Mouse (Mus musculus) kidney, postnatal 25 days (tissue): ENCODE measurements around the gene Ern2.

Source experiments
- DNase-seq, 2 experiments: peaks; one replicate each; pipeline ENCODE4 v3.0.0; 2021; ENCODE audit warnings: mixed read lengths in 2 of 2

The Ern2 gene

DNA sequence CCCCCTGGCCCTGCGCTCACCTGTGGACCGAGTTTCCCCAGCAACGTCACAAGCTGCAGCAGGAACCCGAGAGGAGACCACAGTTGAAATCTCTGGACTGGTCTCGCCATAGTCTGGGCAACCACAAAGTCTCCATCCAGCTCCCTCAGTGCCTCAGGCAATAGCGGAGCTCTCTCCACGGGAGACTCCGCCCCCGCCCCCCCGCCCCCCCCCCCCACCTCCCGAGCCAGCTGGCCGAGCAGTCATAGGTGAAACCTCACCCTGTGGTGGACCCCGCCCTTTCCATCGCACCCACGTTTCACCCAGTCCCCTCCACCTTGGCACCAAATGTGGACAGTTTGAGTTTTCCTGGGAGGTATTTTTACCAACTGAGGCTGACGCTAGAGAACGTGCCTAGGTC, at the start of gene Ern2:
Gene Ern2, minus strand, starts transcription at position 165 of the 400 bp plus-strand sequence.
- no peak for DNase-seq

DNA sequence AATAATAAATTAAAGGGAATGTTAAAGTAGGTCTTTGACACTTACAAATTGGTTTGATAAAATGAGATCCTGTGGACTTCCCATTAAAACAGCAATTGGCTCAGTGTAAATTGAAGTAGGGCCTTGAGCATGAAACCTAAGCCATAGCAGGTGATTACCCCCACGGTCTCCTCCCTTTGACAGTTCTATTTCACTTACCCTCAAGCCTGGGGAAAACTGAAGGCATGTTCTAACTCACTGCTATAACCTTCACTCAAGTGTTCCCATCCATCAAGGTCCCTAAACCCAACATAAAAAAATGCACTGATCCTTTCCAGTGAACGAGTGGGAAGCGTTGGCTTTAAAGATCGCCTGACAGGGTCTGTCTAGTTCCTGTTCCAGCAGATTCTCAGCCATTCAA, 44.9 kb upstream of the Ern2 start:
- DNase-seq, result no peak

DNA sequence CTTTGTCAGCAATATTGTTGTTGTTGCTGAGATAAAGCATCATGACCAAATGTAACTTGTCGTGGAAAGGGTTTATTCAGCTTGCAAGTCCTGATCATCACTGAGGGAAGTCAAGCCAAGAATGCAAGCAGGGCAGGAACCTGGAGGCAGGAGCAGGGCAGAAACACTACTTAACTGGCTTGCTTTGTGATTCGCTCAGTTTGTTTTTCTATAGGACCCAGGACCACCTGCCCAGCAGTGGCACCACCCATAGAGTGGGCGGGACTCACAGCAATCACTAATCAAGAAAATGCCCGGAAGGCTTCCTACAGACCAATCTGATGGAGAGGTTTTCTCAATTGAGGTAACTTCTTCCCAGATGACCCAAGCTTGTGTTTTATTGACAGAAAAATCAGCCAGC, 43.9 kb upstream of the Ern2 start:
- DNase-seq, result no peak

DNA sequence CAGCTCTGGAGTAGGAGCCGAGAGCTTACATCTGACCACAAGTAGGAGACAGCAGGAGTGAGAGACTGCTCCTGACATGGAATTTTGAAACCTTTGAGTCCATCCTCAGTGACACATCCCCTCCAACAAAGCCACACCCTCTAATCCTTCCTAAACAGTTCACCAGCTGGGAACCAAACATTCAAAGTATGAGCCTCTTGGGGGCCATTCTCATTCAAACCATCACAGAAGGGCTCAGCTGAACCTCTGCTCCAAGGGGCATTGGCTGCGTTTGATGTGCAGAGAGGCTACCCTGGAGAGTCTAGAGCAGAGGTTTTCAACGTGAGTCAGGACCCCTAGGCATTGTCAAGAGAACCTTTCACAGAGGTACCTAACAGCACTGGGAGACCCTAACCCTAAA, 43.3 kb upstream of the Ern2 start:
- no peak for DNase-seq

DNA sequence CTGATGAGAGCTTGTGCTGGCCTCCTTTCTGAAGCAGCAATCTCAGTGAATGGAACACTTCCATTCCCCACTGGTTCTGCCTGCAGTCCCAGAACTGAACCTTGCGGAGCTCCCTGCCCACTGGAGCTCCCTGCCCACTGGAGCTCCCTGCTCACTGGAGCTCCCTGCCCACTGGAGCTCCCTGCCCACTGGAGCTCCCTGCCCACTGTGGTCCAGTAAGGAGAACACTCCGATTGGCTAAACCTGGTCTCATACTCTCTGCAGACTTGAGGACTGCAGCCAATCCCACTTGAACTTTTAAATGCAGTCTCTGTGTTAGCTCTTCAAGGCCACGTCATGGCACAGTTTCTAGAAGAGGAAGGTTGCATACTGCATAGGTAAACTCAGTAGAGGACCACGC, 40.7 kb upstream of the Ern2 start:
- no peak for DNase-seq

DNA sequence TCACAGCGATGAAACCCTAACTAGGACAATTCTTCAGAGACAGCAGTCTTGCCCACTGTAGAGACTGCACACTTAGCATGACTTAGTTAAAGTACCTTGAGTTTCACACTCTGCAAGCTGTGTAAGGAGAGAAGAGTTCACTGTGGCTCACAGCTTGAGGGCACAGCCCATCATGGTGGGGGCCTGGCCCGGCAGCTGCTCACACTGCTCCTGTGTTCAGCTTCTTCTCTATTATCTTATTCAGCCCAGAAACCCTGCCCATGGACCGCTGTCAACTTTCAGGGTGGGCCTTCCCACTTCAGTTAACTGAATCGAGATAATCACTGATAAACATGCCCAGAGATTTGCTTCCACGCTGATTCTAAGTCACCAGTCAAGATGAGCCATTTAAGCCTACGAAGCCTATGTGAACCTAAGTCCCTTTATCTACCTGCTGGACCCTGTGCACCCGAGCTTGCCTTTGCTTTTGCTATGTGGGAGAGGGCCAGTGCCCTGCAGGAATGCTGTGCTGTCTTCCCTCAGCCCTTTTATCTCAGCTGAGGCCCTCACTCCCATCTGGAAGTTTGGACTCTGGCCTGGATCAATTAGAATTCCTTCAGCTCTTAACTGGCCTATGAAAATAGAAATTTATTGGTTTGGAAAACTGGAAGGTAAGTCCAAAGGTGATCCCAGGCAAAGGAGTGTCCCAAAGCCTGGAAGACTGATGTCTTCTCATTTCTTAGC, 40.2 kb upstream of the Ern2 start:
- no peak for DNase-seq

DNA sequence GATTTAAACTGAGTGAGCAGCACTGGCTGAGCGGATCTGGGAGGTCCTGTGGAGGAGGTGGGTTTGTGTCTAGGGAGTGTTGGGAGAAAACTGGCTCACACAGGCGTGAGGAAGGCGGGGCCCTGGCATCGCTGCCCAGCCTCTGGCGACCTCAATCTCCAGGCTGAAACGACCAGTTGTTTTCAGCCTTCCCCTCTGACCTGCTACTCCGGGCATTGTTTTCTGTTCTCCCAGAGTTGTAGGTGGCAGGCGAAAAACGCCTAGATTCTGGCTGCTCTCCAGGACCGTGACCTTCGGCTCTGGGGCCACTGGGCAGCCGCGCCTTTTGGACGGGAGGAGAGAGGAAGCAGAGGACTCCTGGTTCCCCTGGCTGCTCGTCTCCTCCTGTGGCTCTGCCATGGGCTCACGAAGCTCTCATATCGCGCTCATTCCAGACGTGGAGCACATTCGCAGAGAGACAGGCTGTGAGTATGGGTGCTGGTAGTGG, 33.4 kb upstream of the Ern2 start, which contains the start of gene Chp2:
Gene Chp2, plus strand, starts transcription at position 182 of the 487 bp plus-strand sequence.
- DNase-seq, result peak; percentile 41 to 49

DNA sequence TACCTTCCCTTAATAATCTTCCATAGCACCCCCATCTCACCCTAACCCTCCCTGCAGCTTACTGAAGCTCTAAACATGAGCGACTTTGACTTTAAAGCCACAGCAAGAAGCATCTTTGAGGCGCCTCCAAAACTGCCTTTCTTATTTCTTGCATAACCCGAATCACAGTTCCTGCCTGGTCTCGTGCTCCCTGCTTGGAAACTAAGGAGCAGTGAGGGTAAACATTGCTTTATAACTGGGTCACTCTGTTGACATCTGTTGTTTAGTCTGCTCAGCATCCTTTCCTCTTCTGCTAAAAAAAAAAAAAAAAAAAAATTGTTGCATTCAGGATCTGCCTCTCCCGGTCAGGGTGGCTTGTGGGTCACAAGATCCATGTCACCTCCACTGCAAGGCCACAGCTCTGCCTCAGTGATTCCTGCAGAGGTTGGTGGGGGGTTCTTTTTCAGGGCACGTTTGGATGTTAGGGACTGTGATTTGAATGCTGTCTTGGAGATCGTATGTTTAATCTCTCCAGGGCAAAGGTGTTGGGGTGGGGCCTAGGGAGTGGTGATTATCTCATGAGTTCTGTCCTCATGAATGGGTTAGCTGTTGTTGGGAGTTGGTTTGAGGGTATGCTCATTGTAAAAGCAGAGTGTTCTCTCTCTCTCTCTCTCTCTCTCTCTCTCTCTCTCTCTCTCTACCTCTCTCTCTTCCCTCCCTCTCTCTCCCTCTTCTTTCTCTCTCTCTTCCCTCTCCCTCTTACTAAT, 22.4 kb upstream of the Ern2 start:
- DNase-seq, result no peak

DNA sequence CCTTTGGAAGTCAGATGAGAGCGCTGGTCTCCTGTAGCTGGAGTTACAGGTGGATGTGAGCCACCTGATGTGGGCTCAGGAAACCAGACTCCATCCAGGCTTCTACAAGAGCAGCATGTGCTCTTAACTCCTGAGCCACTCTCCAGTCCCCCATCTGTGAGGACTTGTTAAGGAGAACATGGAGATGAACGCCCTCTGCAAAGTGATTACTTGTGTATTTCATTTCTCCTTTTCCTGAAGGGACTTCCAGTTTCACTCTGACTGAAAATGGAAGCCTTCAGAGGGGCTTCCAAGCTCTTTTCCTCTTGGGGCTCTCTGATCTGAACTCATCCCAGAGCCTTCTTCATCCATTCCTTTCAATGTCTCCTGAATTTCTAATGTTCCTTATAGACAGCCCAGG, 20.1 kb upstream of the Ern2 start:
- DNase-seq, result no peak

DNA sequence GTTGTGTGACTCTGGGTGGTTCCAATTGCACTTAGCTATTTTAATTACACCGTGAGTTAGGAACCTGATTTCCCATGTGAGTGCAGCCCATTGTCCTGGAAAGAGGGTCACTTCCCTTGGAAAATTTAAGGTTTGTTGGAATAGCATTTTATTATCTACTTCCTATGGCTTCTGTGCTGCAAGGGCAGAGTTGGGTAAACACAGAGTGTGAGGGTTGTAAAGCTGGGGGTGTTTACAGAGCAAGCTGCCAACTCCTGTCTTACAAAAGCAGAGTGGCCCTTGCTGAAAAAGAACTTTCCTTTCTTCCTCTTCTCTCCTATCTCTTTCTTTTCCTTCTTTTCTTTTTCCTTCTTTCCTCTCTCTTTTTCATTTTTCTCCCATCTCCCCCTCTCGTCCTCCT, 17.9 kb upstream of the Ern2 start:
- no peak for DNase-seq

DNA sequence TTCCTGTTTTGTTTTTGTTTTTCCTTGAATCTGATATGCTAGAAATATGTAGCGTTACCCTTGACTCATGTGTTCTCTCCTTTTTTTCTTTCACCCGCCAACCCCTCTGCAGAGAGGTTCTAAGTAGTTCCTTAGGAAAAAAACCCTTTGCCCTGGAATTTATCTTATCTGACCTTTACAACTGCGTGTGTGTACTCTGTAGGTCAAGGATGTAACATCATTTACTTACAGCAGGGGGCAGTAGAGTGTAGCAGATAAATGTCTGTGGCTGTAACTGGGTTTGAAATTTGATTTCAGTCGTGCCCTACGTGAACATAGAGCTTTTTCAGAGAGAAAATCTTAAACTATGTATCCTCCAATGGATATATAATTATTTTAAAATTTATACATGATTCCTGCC, 13.3 kb upstream of the Ern2 start:
- peak in 1 of 2 experiments; percentile 20 for DNase-seq

DNA sequence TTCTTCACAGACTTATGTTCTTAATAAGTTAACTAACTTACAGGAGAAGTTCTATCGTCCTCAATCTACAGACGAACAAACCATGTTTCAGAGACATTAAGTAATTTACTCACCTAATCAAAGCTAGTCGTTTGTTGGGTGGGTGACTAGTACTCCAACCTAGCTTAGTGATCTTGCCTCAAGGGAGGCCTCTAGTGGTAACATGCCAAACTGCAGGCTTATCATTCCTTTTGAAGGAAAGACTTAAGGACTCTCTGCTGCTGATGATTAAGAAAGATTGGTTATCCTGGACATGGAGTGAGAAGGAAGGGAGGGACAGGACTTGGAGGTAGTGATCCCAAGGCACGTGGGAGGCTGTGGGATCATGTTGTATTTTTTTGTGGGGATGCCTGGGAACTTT, 11.3 kb upstream of the Ern2 start:
- DNase-seq, result peak in 1 of 2 experiments; percentile 83

DNA sequence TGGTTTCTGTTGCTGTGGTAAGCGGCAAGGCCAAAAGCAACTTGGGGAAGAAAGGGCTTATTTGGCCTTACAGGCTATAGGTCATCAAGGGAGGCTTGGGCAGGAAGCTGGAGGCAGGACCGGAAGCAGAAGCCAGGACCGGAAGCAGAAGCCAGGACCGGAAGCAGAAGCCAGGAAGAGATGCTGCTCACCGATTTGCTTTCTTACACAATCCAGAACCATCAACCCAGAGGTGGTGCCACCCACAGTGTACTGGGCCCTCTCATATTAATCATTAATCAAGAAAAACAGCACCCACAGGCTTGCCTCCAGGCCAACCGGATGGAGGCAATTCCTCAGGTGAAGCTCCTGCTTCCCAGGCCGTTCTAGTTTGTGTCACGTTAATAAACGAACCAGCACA, 10.8 kb upstream of the Ern2 start:
- DNase-seq, result peak; percentile 9 to 56

DNA sequence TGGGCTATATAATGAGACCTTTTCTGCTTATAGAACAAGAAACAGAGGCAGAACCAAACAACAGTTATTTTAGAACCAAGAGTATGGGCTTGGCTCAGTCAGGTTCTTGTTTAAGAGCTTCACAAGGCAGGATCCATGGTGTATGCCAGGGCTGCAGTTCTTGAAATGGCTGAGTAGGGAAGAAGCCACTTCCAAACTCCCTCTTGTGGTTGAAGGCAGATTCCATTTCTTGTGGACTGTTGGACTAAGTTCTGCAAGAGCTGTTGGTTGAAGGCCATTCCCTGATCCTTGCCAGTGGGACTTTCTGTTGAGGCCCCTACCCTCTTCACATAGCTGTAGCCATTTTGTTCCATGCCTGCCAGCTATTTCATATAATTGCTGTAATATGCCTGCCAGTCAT, 7.9 kb upstream of the Ern2 start:
- no peak for DNase-seq

DNA sequence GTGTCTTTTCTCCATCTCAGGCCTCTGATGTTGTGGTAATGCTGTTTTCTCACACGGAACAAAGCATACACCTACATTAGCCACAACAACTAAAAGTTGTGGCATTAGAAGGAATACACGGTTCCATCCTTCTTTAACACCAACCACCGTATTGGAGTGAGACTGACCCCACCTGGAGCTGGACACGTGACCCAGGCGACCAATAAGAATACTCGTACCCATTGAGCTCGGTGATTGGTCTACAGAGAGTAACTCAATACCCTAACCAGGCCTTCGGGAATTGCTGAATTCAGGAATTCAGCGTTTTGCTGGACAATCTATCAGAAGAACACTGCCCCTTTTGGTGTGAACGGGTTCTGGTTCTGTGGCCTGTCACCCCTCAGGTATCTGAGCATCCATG, 5.1 kb upstream of the Ern2 start:
- no peak for DNase-seq

DNA sequence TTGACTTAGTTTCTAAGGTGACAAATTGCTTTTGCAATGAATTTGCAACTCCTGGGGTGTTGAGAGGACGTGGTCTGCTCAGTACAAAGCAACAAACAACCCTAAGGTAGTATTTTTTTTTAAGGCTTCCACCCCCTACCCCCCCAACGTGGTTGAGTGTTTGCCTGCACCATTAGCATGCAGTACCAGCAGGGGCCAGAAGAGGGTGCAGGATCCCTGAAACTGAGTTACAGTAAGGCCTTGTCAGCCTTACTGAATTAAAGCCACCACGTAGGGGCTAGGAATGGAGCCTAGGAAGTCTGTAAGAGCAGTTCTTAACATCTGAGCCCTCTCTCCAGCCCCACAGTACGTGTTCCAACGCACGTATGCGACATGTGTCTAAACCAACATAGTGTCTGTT, 3.5 kb upstream of the Ern2 start:
- peak in 1 of 2 experiments; percentile 69 for DNase-seq

DNA sequence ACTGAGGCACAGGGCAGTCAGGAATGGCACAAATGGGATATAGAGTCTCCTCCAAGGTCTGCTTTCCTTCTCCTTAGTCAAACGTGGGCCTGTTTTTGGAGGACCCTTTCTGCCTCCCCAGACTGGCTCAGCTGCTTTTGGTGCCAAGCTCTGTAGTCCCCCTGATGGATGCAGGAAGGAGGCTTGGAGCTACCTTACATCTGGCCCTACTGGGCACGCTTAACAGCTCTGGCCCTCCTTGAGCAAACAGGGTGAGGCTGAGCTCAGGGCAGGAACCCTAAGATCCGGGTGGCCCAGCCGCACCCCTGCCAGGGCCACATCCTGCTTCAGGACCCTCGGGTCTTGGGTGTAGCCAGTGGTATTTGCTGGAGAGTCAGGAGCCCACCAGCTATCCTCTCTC, 1.4 kb downstream of the Ern2 start:
- DNase-seq, result no peak

DNA sequence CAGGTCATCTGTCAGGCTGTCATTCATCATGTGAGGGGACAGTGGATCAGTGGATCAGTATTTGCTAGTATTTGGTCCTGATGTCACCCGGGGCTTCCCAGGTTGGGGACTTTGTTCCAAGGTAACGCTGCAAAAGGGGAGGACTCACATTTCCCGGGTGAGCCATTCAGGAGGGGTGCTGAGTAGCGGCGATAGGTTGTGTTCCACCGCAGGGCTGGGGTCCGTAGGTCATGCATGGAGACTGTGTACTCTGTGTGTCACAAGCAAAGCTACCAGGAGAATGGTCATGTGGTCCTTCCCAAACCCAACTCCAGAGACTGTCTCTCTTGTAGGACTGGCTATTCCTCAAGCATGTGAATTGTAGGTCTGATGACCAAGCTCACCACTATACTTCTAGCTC, 5.3 kb downstream of the Ern2 start:
- no peak for DNase-seq

DNA sequence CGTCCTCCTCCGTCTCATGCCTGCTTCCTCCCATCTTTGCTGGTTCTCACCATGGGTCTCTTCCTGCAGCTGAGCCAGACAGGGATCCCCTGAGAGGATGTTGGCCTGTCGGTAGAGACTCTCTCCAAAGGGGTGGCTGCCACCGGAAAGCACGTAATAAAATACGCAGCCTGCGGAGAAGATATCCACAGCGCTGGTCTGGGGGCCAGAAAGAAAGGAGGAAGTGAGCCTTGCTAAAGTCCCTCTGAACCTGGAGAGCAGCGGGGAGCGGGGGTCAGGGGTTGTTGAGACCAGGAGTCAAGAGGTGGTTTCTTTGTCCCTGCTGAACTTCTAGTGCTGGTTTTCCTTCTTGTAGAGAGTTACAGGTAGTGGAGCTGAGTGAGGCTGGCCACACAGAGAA, 14.4 kb downstream of the Ern2 start:
- no peak for DNase-seq

DNA sequence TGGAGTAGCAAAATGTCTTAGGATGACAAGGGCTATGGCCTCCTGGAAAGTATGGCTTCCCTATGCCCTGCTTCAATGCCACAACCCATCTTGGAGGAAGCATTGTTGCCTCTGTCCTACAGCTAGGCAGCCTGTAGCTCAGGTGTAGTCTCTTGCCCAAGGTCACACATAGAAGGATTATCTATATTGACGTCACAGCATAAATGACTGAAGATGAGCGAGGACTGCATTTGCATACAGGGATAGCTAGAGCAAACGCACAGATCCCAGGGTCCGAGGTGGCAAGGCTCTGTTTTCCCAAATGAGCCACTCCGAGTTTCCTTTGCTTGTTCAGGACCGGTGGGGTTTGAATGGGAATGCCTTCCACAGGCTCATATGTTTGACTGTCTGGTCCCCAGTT, 15.3 kb downstream of the Ern2 start:
- no peak for DNase-seq

DNA sequence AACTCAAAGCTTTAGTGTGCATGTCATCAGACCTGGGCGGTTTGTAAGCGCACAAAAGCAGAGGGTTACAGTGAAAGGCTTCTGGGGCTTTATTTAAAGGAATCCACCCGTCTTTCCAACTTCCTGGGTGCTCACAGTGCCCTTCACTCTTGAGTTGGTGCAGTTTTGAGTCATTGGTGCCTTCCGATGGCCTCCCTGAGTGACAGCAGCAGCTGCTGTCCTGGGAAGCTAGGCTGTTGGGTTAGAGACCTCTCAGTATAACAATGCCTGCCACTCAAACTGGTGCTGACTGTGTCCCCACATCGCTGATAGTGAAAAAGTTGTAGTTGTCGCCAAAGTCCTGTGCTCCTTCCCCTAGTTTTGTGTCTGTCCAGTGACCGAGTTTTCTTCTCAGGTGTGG, 18.8 kb downstream of the Ern2 start:
- DNase-seq, result no peak

DNA sequence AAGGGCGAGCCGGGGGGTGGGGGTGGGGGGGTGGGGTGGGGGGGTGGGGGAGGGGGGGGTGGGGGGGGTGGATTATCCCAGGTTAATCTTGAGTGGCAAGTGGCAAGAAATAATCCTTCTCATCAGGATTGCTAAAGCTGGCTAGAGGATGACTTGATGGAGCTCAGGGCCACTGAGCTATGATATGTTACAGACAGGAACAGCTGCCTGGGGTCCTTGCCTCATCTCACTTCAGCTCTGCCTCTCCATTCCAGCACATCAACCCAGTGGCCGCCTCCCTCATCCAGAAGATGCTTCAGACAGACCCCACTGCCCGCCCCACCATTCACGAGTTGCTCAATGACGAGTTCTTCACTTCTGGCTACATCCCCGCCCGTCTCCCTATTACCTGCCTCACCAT, 22.2 kb downstream of the Ern2 start:
- no peak for DNase-seq

DNA sequence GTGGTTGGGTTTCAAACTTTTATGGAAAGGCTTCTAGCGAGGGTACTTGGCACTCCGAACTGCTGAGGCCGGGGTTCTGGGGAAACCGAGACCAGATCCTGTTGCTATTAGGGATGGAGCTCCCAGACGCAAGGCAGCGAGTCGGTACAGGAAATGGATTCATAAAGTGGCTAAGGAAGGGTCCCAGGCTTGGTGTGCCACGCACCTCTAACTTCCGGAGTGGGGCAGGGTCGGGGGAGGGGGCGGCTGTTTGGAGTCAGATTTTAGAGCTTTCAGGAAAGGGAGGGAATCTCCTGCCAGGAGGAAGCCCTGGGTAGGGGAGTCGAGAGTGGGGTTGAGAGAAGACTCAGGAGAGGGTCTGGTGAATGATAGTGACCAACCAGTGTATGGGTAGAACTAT, 26.0 kb downstream of the Ern2 start:
- DNase-seq, result no peak
